Mouse (Mus musculus) splenic B cell, adult 2 months (primary cell): ENCODE measurements around the gene Gm20388.

Experiments
- DNase-seq: peaks from one replicate; pipeline ENCODE4 v3.0.0-alpha.2; 2011; ENCODE audit warnings: low read depth, low spot score
- H3K27me3 ChIP-seq: 2 replicates; pipeline ENCODE4 v1.6.1; 2012; ENCODE audit warnings: mild to moderate bottlenecking, low read length, moderate library complexity, mixed read lengths; ENCODE audit not compliant: control insufficient read depth, poor library complexity, insufficient read depth, severe bottlenecking
- H3K36me3 ChIP-seq: 2 replicates; pipeline ENCODE4 v1.6.1; 2012; ENCODE audit warnings: mild to moderate bottlenecking, low read length, moderate library complexity, mixed read lengths; ENCODE audit not compliant: control insufficient read depth, poor library complexity, insufficient read depth, severe bottlenecking

Gm20388 gene

GRCm38 (mm10) chr8:120284265-120284664, 373.6 kb downstream of the Gm20388 start:
- no peaks in the 10 kb centered on the region for H3K27me3 ChIP-seq
- no peak for DNase-seq
- no peaks in the 10 kb centered on the region for H3K36me3 ChIP-seq

- no peak for DNase-seq
- H3K27me3 ChIP-seq, result no peaks in the 10 kb centered on the region
- no peaks in the 10 kb centered on the region for H3K36me3 ChIP-seq
These were observed 374.4 kb downstream of the Gm20388 start for GRCm38 (mm10) chr8:120285033-120285432.

GRCm38 (mm10) chr8:120285878-120286277, 375.2 kb downstream of the Gm20388 start:
- DNase-seq, result no peak

GRCm38 (mm10) chr8:120288122-120288908, 377.7 kb downstream of the Gm20388 start:
- H3K36me3 ChIP-seq, result no peaks in the 10 kb centered on the region
- no peaks in the 10 kb centered on the region for H3K27me3 ChIP-seq
- DNase-seq, result peak; percentile 60

More at GRCm38 (mm10) chr8:120285878-120286277, 375.2 kb downstream of the Gm20388 start:
- H3K27me3 ChIP-seq, result no peaks in the 10 kb centered on the region
- no peaks in the 10 kb centered on the region for H3K36me3 ChIP-seq

- Histone ChIP-seq H3K27me3 (no peaks in the 10 kb centered on the region), H3K36me3 (no peaks in the 10 kb centered on the region)
- no peak for DNase-seq
These were observed 378.6 kb downstream of the Gm20388 start for GRCm38 (mm10) chr8:120289191-120289590.

- Histone ChIP-seq H3K36me3 (no peaks in the 10 kb centered on the region), H3K27me3 (no peaks in the 10 kb centered on the region)
- no peak for DNase-seq
These were observed 379.1 kb downstream of the Gm20388 start for GRCm38 (mm10) chr8:120289698-120290181.

- DNase-seq, result no peak
- H3K36me3 ChIP-seq, result no peaks in the 10 kb centered on the region
- H3K27me3 ChIP-seq, result no peaks in the 10 kb centered on the region
These were observed 380.0 kb downstream of the Gm20388 start for GRCm38 (mm10) chr8:120290614-120291013.

GRCm38 (mm10) chr8:120291650-120292049, 381.0 kb downstream of the Gm20388 start:
- Histone ChIP-seq H3K27me3 (no peaks in the 10 kb centered on the region), H3K36me3 (no peaks in the 10 kb centered on the region)

GRCm38 (mm10) chr8:120292316-120293107, 381.9 kb downstream of the Gm20388 start:
- no peaks in the 10 kb centered on the region for H3K27me3 ChIP-seq
- no peaks in the 10 kb centered on the region for H3K36me3 ChIP-seq
- DNase-seq, result no peak

More at GRCm38 (mm10) chr8:120291650-120292049, 381.0 kb downstream of the Gm20388 start:
- no peak for DNase-seq

- H3K36me3 ChIP-seq, result no peaks in the 10 kb centered on the region
- H3K27me3 ChIP-seq, result no peaks in the 10 kb centered on the region
- no peak for DNase-seq
These were observed 383.0 kb downstream of the Gm20388 start for GRCm38 (mm10) chr8:120293421-120294357.

- no peak for DNase-seq
- no peaks in the 10 kb centered on the region for H3K27me3 ChIP-seq
These were observed 384.6 kb downstream of the Gm20388 start for GRCm38 (mm10) chr8:120294982-120295870.

GRCm38 (mm10) chr8:120297000-120297399, 386.4 kb downstream of the Gm20388 start:
- Histone ChIP-seq H3K27me3 (no peaks in the 10 kb centered on the region), H3K36me3 (no peaks in the 10 kb centered on the region)
- DNase-seq, result no peak

More at GRCm38 (mm10) chr8:120294982-120295870, 384.6 kb downstream of the Gm20388 start:
- H3K36me3 ChIP-seq, result no peaks in the 10 kb centered on the region
